Mouse (Mus musculus) midbrain, postnatal 0 days (tissue): ENCODE measurements around the gene Dnajc6. TPM values are rescaled to one million over a fixed set of nuclear protein-coding genes. Genes with fewer than 3 reads are reported as not detected.
A peak's percentile ranks its signal among the peaks of the same experiment; 100 is the strongest.

ENCODE experiments used
- ATAC-seq: fragments of 200-750 bp; cut with Nextera tagmentation; 2 replicates; pipeline ENCODE4 v1.8.0; 2017; ENCODE audit warnings: moderate number of reproducible peaks, mild to moderate bottlenecking, moderate TSS enrichment, moderate library complexity; ENCODE audit not compliant: low FRiP score
- DNase-seq: peaks from one replicate; pipeline ENCODE4 v3.0.0-alpha.2; 2015; ENCODE audit warnings: low spot score
- H3K27ac ChIP-seq: fragments of 300-500 bp; sonication (generic); 2 replicates; pipeline ENCODE4 v1.5.1; 2014; ENCODE audit warnings: low read depth, mild to moderate bottlenecking, low read length, mixed read lengths
- H3K27me3 ChIP-seq: fragments of 300-500 bp; sonication (generic); 2 replicates; pipeline ENCODE4 v1.6.1; 2014; ENCODE audit warnings: low read length, control low read depth, mixed read lengths; ENCODE audit not compliant: insufficient read depth
- H3K36me3 ChIP-seq: fragments of 300-500 bp; sonication (generic); 2 replicates; pipeline ENCODE4 v1.6.1; 2014; ENCODE audit warnings: low read length, control low read depth, mixed read lengths; ENCODE audit not compliant: insufficient read depth
- H3K4me1 ChIP-seq: fragments of 300-500 bp; sonication (generic); 2 replicates; pipeline ENCODE4 v1.6.1; 2014; ENCODE audit warnings: mild to moderate bottlenecking, control low read depth, antibody characterized with exemption, low read length, mixed read lengths; ENCODE audit not compliant: insufficient read depth
- H3K4me2 ChIP-seq: fragments of 300-500 bp; sonication (generic); 2 replicates; pipeline ENCODE4 v1.6.1; 2014; ENCODE audit warnings: low read depth, mild to moderate bottlenecking, low read length, mixed read lengths; ENCODE audit not compliant: poor library complexity, severe bottlenecking
- H3K4me3 ChIP-seq: fragments of 300-500 bp; sonication (generic); 2 replicates; pipeline ENCODE4 v1.5.1; 2014; ENCODE audit warnings: low read depth, mild to moderate bottlenecking, low read length, moderate library complexity
- H3K9ac ChIP-seq: fragments of 300-500 bp; sonication (generic); replicated peaks from 2 replicates; pipeline ENCODE4 v1.6.1; 2014; ENCODE audit warnings: mild to moderate bottlenecking, low read length, moderate library complexity, mixed read lengths; ENCODE audit not compliant: poor library complexity, severe bottlenecking
- H3K9me3 ChIP-seq: fragments of 300-500 bp; sonication (generic); 2 replicates; pipeline ENCODE4 v1.6.1; 2016; ENCODE audit warnings: low read length, control low read depth
- CTCF ChIP-seq: IDR thresholded peaks from 2 replicates; pipeline ENCODE4 v1.5.1; 2016; ENCODE audit warnings: antibody characterized with exemption, mild to moderate bottlenecking
- WGBS: fragments of 180-500 bp; shearing (Covaris S2); extraction: QIAGEN DNeasy Blood & Tissue Kit; methylation state at CpG from one replicate; pipeline ENCODE4 v1.1.7; 2014; 5-methylcytosine and 5-hydroxymethylcytosine counted together
- polyA plus RNA-seq: library from polyadenylated mRNA; unstranded; fragments of >200 nt; fragmentation: Nextera tagmentation; extraction: Ambion mirVana; gene quantifications from 2 replicates; pipeline ENCODE4 v1.2.1, GENCODE M21; 2015
- total RNA-seq: library from RNA; depleted of rRNA; stranded (reverse); fragments of >200 nt; gene quantifications from 2 replicates; pipeline ENCODE4 v1.2.3, GENCODE M21; 2014

The Dnajc6 gene
- total and polyA plus RNA-seq, 2 experiments from 2014 or later, result 79.0 to 225 TPM

GRCm38 (mm10) chr4:101496188-101496533, 287 bp upstream of the Dnajc6 start:
- H3K9me3 ChIP-seq, result no peaks in the 10 kb centered on the region
- H3K27me3 ChIP-seq, result no peaks in the 10 kb centered on the region
- peak overlapping the region; percentile 21 for H3K27ac ChIP-seq
- DNase-seq, result peak; percentile 25
- 2% methylated on average over 28 of the region's 28 CpGs for WGBS
- peak; percentile 72 for ATAC-seq
- H3K4me1 ChIP-seq, result no peaks in the 10 kb centered on the region
- TF ChIP-seq CTCF, result no peak
- peak overlapping the region; percentile 66 for H3K9ac ChIP-seq
- H3K36me3 ChIP-seq, result no peaks in the 10 kb centered on the region
- H3K4me3 ChIP-seq, result peak overlapping the region; percentile 65
- H3K4me2 ChIP-seq, result peak overlapping the region; percentile 72

- H3K9ac ChIP-seq, result peak overlapping the region; percentile 51
These were observed 888 bp downstream of the Dnajc6 start for GRCm38 (mm10) chr4:101497336-101497735.

GRCm38 (mm10) chr4:101504470-101505007, 8.1 kb downstream of the Dnajc6 start:
- 60% methylated on average over 7 of the region's 7 CpGs for WGBS
- Histone ChIP-seq H3K4me3 (no peak overlapping the region), H3K4me1 (0 out of 2 replicates have a peak, but pooled peaks cover 5% of the 10 kb centered on the region), H3K36me3 (no peaks in the 10 kb centered on the region), H3K27me3 (no peaks in the 10 kb centered on the region), H3K9ac (no peak overlapping the region), H3K4me2 (no peak overlapping the region), H3K27ac (no peak overlapping the region), H3K9me3 (no peaks in the 10 kb centered on the region)
- TF ChIP-seq CTCF, result no peak
- no peak for DNase-seq
- no peak for ATAC-seq

More at GRCm38 (mm10) chr4:101497336-101497735, 888 bp downstream of the Dnajc6 start:
- TF ChIP-seq CTCF, result no peak
- Histone ChIP-seq H3K9me3 (no peaks in the 10 kb centered on the region), H3K27ac (peak overlapping the region; percentile 63), H3K27me3 (no peaks in the 10 kb centered on the region), H3K4me2 (peak overlapping the region; percentile 72), H3K4me3 (peak overlapping the region; percentile 65), H3K4me1 (no peaks in the 10 kb centered on the region), H3K36me3 (no peaks in the 10 kb centered on the region)
- ATAC-seq, result no peak
- WGBS, result 2% methylated on average over 14 of the region's 14 CpGs
- DNase-seq, result peak; percentile 14

- no peak overlapping the region for H3K27ac ChIP-seq
- no peaks in the 10 kb centered on the region for H3K36me3 ChIP-seq
- no peak overlapping the region for H3K4me3 ChIP-seq
- H3K9ac ChIP-seq, result no peak overlapping the region
- peaks cover 7% of the 10 kb centered on the region; the same call in 1 of the 2 replicates for H3K4me1 ChIP-seq
- WGBS, result 63% methylated on average over 2 of the region's 2 CpGs
- ATAC-seq (no peak), DNase-seq (no peak)
- H3K9me3 ChIP-seq, result no peaks in the 10 kb centered on the region
- no peak for TF ChIP-seq CTCF
- H3K4me2 ChIP-seq, result no peak overlapping the region
- no peaks in the 10 kb centered on the region for H3K27me3 ChIP-seq
These were observed 9.5 kb downstream of the Dnajc6 start for GRCm38 (mm10) chr4:101505966-101506365.

- Histone ChIP-seq H3K36me3 (no peaks in the 10 kb centered on the region), H3K4me1 (peaks cover 7% of the 10 kb centered on the region; the same call in 1 of the 2 replicates), H3K9ac (no peak overlapping the region), H3K27me3 (no peaks in the 10 kb centered on the region), H3K4me3 (no peak overlapping the region), H3K9me3 (no peaks in the 10 kb centered on the region), H3K4me2 (no peak overlapping the region), H3K27ac (no peak overlapping the region)
- TF ChIP-seq CTCF, result peak; percentile 37; the same call in 1 of the 2 replicates
- DNase-seq, result peak; percentile 26
- ATAC-seq, result no peak
These were observed 9.9 kb downstream of the Dnajc6 start for GRCm38 (mm10) chr4:101506372-101506771.

GRCm38 (mm10) chr4:101507571-101508422, 11.3 kb downstream of the Dnajc6 start:
- H3K9ac ChIP-seq, result peak overlapping the region; percentile 55
- no peaks in the 10 kb centered on the region for H3K9me3 ChIP-seq
- ATAC-seq (peak; percentile 55), DNase-seq (peak; percentile 80)
- H3K4me3 ChIP-seq, result peak overlapping the region; percentile 57
- TF ChIP-seq CTCF, result no peak; the same call in 1 of the 2 replicates
- H3K36me3 ChIP-seq, result no peaks in the 10 kb centered on the region
- peak overlapping the region; percentile 91 for H3K4me2 ChIP-seq
- H3K27me3 ChIP-seq, result no peaks in the 10 kb centered on the region
- H3K27ac ChIP-seq, result peak overlapping the region; percentile 78
- 8% methylated on average over 24 of the region's 24 CpGs for WGBS
- H3K4me1 ChIP-seq, result peaks cover 7% of the 10 kb centered on the region; the same call in 1 of the 2 replicates
